Mouse (Mus musculus): ENCODE data around the gene Rrp8.

DNA sequence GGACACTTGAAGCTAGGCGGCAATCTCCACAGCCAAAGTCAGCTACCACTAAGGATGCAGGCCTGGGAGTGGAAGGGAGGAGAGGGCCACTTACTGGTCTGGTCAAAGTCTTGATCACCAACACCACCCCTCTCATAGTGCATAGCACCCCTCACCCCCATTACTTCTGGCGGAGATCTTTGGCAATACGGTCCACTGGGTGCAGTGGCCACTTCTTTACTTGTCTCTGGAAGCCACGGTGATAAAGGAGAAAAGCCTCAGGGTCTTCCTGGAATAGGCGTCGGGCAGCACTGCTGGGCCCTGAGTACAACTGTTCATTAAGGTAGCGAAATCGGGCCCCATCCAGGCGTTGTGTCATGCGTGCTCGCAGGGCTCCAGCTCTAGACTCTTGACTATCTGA lies 3.3 kb downstream of the Rrp8 start:
- TF ChIP-seq CTCF (conservative IDR thresholded peaks at IDR 0.05; ENCODE audit: low read length) (no peak), NANOG (IDR thresholded peaks at IDR 0.05; ENCODE audit: borderline replicate concordance, low read length) (no peak), POU5F1 (IDR thresholded peaks at IDR 0.05; ENCODE audit: borderline replicate concordance, low read length) (no peak)

Data from E14TG2a.4 (cell line).